Mouse (Mus musculus) hindbrain, embryonic 10.5 days (tissue): ENCODE data around the gene Ubap2l. TPM values are rescaled to one million over a fixed set of nuclear protein-coding genes. Genes with fewer than 3 reads are reported as not detected.

Experiments
- DNase-seq: peaks from one replicate; pipeline ENCODE4 v3.0.0-alpha.2; 2017; ENCODE audit warnings: low spot score
- H3K27ac ChIP-seq: fragments of 300-500 bp; sonication (generic); 2 replicates; pipeline ENCODE4 v1.5.1; 2016; ENCODE audit warnings: mild to moderate bottlenecking, moderate library complexity
- H3K27me3 ChIP-seq: fragments of 300-500 bp; sonication (generic); 2 replicates; pipeline ENCODE4 v1.6.1; 2016; ENCODE audit warnings: mild to moderate bottlenecking; ENCODE audit not compliant: poor library complexity, insufficient read depth, severe bottlenecking
- H3K36me3 ChIP-seq: fragments of 300-500 bp; sonication (generic); 2 replicates; pipeline ENCODE4 v1.6.1; 2016; ENCODE audit warnings: mild to moderate bottlenecking, moderate library complexity
- H3K4me1 ChIP-seq: fragments of 300-500 bp; sonication (generic); replicated peaks from 2 replicates; pipeline ENCODE4 v1.6.1; 2016; ENCODE audit warnings: mild to moderate bottlenecking
- H3K4me3 ChIP-seq: fragments of 300-500 bp; sonication (generic); 2 replicates; pipeline ENCODE4 v1.5.1; 2016; ENCODE audit warnings: mild to moderate bottlenecking, moderate library complexity
- H3K9me3 ChIP-seq: fragments of 300-500 bp; sonication (generic); 2 replicates; pipeline ENCODE4 v1.6.1; 2016; ENCODE audit warnings: mild to moderate bottlenecking, moderate library complexity
- WGBS: fragments of 180-500 bp; shearing (Covaris S2); methylation state at CpG from one replicate; pipeline ENCODE4 v1.1.7; 2016; 5-methylcytosine and 5-hydroxymethylcytosine counted together
- polyA plus RNA-seq: library from polyadenylated mRNA; unstranded; fragments of >200 nt; fragmentation: Nextera tagmentation; extraction: Ambion mirVana; gene quantifications from 2 replicates; pipeline ENCODE4 v1.2.1, GENCODE M21; 2016

The Ubap2l gene
- polyA plus RNA-seq, 1 experiment from 2014 or later = 208 TPM

DNA sequence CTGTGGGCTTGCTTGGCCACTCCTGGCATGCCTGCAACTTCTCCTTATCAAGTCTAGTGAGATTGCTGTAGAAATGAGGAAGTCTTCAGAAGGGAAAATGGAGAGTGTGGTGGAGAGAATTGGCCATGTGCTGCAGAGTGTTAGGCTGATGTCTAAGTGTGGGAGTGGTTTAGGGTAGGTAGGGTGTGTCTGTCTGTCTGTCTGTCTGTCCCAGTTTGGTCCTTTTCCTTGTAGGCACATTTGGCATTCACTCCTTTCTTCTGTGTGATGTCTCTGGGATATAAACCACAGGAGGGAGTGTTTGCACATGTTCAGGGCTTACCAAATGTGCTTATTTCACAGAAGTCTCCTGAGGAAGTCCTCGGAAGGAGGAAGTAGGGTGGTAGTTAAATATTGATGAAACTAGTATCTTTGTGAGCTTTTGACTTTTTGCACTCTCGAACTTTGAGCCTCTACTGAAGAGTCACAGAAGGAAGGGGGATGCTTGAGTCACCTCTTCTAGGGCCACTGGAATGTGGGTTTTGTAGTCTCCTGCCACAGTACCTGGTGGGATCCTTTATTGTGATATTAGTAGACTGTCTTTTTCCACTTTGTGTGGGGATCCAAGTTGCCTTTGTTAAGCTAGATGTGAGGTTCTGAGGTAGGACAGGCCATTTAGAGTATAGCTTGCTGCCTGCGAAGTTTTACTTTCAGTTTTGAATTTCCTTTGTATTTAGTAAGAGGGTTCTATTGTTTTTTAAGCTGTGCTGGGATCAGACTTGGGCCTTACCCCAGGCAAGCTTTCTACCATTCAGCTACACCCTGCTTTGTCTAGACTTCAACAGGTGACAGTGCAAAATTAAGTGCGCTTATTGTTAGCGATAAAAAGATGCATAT is 29.2 kb upstream of the Ubap2l start:
- 86% methylated on average over 5 of the region's 5 CpGs for WGBS
- Histone ChIP-seq H3K9me3 (no peaks in the 10 kb centered on the region), H3K4me1 (peaks cover 74% of the 10 kb centered on the region), H3K27ac (no peak overlapping the region; the same call in 1 of the 2 replicates), H3K4me3 (peak overlapping the region; percentile 38), H3K36me3 (peaks cover 37% of the 10 kb centered on the region), H3K27me3 (no peaks in the 10 kb centered on the region)
- DNase-seq = no peak

DNA sequence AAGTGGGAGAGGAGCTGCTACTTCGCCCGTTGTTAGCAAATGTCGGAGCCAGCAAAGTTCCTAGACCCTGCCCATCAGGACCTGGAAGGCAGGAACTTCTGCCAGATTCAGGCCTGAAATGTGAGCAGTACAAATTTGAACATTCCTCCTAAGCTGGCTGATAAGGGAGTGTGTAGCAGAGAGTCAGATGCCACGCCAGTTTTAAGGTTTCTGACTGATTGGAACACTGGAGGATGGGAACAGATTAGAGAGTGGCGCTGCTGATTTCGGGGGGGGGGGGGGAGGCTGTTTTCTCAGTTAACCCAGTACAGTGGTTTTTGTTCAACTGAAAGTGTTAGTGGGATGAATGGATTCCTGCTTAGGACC is 28.1 kb upstream of the Ubap2l start:
- 2% methylated on average over 6 of the region's 6 CpGs for WGBS
- H3K4me3 ChIP-seq = peak overlapping the region; percentile 83
- H3K4me1 ChIP-seq = peaks cover 74% of the 10 kb centered on the region
- no peaks in the 10 kb centered on the region for H3K27me3 ChIP-seq
- no peak for DNase-seq
- H3K9me3 ChIP-seq = no peaks in the 10 kb centered on the region
- H3K36me3 ChIP-seq = peaks cover 28% of the 10 kb centered on the region
- H3K27ac ChIP-seq = peak overlapping the region; percentile 92

DNA sequence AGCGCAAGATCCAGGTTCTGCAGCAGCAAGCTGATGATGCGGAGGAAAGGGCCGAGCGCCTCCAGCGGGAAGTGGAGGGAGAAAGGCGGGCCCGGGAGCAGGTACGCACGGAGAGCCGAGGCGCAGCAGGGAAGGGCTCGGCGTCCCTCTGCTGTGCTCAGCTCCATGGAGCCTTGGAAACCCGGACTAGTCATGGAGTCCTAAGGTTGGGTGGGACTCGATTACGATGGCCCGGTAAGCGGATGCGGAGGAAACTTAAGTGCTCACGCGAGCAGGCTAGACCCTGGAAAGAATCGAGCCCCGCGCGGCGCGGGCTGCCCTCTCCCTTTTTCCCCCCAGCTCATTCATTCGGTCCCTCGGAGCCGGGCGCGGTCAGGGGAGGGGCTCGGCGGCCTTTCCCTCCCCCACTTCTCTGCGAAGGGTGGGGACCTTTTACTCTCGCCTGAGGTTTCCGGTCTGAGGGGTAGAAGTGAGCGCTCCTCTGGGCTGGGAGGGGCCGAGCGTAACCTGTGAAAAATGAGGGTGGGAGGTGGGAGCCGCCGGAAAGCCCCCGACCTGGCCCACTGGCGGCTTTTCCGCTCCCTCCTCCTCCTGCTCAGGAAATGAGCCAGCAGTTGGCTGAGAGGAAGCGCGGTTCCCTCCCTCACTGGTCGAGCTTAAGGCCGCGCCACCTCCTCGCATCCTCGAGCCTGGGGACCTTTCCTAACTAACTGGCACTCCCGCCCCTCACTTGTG is 27.5 kb upstream of the Ubap2l start:
- H3K27me3 ChIP-seq = no peaks in the 10 kb centered on the region
- H3K4me3 ChIP-seq = peak overlapping the region; percentile 83
- WGBS = under 1% methylated on average over 53 of the region's 53 CpGs
- H3K27ac ChIP-seq = peak overlapping the region; percentile 92
- no peaks in the 10 kb centered on the region for H3K9me3 ChIP-seq
- H3K4me1 ChIP-seq = peaks cover 70% of the 10 kb centered on the region
- peaks cover 28% of the 10 kb centered on the region for H3K36me3 ChIP-seq
- DNase-seq = peak; percentile 73

DNA sequence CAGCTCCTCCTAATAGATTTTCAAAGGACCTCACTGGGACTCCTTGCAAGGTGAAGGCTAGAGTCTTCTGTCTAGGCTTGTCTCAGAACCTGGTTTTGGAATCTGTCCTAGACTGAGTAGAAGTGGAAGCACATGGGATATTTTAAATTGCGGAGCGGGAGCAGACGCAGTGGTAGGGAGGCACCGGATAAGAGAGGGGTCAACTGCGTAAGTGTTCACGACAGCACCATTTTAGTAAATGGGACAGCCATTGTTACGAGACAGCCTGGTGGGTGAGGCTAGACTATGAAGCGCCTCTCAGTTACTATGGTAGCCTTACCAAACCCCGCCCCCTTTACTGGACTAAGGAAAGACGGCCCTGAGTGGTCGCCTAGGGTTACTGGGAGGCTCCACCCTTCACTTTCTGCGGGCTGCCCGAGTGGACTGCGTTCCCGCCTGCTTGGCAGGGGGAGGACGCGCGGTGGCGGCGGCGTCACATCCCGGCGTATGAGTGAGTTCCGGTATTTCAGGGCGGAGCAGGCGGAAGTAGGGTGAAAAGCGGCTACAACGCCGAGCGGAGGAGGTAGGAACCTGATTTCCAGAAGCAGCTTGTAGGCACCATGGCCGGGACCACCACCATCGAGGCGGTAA is 26.8 kb upstream of the Ubap2l start:
- Histone ChIP-seq H3K27me3 (no peaks in the 10 kb centered on the region), H3K4me1 (peaks cover 63% of the 10 kb centered on the region), H3K4me3 (peak overlapping the region; percentile 83), H3K36me3 (peaks cover 25% of the 10 kb centered on the region), H3K27ac (peak overlapping the region; percentile 92), H3K9me3 (no peaks in the 10 kb centered on the region)
- DNase-seq = peak; percentile 98
- WGBS = under 1% methylated on average over 33 of the region's 33 CpGs

DNA sequence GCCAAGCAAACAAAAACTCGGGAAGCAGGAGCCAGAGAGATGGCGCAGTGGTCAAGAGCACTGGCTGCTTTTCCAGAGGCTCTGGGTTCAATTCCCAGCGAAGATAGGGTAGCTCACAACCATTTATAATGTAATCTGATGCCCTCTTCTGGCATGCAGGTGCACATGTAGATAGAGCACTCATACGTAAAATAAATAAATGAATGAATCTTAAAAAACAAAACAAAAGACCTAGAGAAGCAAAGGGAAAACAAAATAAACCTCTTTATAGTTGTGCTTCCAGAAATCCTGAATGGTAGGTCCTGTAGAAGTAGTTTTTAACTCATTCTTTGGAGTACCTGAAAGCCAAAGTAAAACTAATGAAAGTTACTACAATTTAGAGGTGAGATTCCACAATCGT is 25.8 kb upstream of the Ubap2l start:
- WGBS = 59% methylated on average over 5 of the region's 5 CpGs
- H3K4me1 ChIP-seq = peaks cover 53% of the 10 kb centered on the region

DNA sequence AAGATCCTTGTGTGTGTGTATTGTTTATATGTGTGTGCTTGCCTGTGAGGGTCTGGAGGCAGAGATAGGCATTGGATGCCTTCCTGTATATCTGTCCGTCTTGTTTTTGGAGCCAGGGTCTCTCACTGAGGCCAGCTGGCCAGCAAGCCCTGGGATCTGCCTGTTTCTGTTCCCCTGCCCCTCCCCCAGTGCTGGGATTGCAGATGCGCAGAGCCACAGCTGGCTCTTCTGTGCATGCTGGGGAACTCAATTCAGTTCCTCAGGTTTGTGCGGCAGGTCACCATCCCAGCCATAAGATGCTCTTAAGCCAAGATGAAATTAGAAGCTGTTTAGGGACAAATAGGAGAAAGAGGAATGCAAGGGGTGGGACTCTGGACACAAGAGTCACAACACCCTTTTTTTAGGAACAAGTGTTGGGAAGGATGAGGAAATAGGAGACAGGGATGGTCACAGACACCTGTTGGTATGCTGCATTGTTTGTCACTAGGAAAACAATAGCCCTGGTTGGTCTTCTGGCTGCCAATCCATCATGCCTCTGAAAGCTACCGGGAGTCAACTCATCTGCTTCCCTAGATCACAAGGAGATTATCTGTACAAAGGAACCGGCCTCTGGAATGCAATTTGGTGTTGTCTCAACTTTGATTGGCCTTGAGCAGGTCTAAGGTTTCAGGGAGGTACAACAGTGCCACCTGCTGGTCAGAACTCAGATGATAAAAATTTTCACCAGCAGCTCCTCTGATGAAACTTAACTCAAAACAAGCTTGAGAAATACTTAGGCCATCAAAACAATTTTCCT is 24.7 kb upstream of the Ubap2l start:
- Histone ChIP-seq H3K27ac (peak overlapping the region; percentile 77), H3K9me3 (no peaks in the 10 kb centered on the region), H3K36me3 (peaks cover 5% of the 10 kb centered on the region; the same call in 1 of the 2 replicates), H3K4me1 (peaks cover 42% of the 10 kb centered on the region), H3K4me3 (peak overlapping the region; percentile 29), H3K27me3 (no peaks in the 10 kb centered on the region)
- WGBS = 9% methylated on average over 5 of the region's 5 CpGs
- peak; percentile 81 for DNase-seq

More for the DNA sequence above, 25.8 kb upstream of the Ubap2l start:
- Histone ChIP-seq H3K27ac (no peak overlapping the region), H3K27me3 (no peaks in the 10 kb centered on the region), H3K36me3 (peaks cover 15% of the 10 kb centered on the region), H3K4me3 (0 out of 2 replicates have a peak overlapping the region, but pooled peaks have one; percentile 83), H3K9me3 (no peaks in the 10 kb centered on the region)
- DNase-seq = no peak

DNA sequence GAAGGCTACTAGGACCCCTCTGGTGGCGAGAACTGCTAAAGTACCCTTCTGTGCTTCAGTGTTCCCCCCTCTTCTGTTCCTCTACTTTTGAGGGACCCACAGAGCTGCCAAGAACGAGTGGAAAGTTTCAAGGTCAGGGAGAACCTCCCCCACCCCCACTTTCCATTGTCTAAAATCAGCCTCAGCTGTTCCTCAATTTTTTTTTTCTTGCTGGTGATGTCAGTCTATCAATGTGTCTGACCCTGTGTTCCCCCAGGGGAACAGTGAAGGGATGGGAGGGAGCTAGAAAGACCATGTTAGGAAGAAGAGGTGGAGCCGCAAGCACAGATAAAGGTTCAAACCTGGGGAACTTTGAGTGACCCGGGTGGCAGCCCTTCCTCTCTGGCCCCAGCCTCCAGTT is 19.9 kb upstream of the Ubap2l start, which contains the start of gene Tpm3:
TSS of gene Tpm3 (plus strand) at position 356 of the 400 bp plus-strand sequence.
- no peak for DNase-seq
- 73% methylated on average over 4 of the region's 4 CpGs for WGBS
- no peaks in the 10 kb centered on the region for H3K9me3 ChIP-seq
- no peak within 1 kb of the TSS for H3K4me3 ChIP-seq
- peaks cover 2% of the 10 kb centered on the region; the same call in 1 of the 2 replicates for H3K36me3 ChIP-seq
- H3K4me1 ChIP-seq = peaks cover 7% of the 10 kb centered on the region
- H3K27ac ChIP-seq = no peak within 1 kb of the TSS
- no peaks in the 10 kb centered on the region for H3K27me3 ChIP-seq

DNA sequence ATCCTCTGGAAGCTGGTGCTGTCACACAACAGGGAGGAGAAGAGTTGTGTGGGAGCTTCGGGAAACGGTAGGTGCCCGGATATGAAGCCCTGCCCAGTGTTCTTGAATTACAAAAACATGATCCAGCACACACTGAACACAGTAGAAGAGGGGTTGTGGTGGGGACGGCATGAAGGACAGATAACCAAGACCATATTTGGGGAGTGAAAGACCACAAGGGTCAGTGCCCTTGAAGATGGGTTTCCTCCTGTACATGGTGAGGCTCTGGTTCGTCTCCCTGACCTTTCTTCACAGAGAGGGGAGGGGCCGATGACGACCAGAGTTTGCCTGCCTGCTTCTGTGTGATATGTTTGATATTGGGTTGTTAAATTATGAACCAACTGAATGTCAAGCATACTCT is 17.3 kb upstream of the Ubap2l start:
- 77% methylated on average over 7 of the region's 7 CpGs for WGBS
- no peak for DNase-seq
- no peaks in the 10 kb centered on the region for H3K9me3 ChIP-seq
- H3K27me3 ChIP-seq = no peaks in the 10 kb centered on the region
- no peak overlapping the region for H3K27ac ChIP-seq
- H3K4me1 ChIP-seq = no peaks in the 10 kb centered on the region
- no peak overlapping the region for H3K4me3 ChIP-seq
- H3K36me3 ChIP-seq = peaks cover 26% of the 10 kb centered on the region

DNA sequence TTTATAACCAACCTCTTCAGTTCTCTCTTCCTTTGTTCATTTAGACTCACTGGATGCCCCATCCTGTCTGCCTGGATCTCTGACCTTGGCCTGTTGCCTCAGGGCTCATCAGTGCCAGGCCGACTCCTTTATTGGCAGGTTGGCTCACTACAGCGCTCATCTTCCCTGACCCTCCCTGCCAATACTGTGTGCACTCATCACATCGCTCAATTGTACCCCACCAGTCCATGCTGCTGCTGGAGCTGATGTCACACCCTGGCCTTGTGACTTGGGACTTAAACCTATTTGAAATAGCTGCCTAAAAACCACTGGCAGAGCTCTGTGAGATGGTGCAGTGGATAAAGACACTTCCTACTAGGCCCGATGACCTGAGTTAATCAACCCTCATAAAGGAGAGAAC is 15.4 kb upstream of the Ubap2l start:
- Histone ChIP-seq H3K9me3 (no peaks in the 10 kb centered on the region), H3K36me3 (peaks cover 44% of the 10 kb centered on the region), H3K27me3 (no peaks in the 10 kb centered on the region), H3K4me1 (no peaks in the 10 kb centered on the region), H3K27ac (no peak overlapping the region), H3K4me3 (no peak overlapping the region)
- 87% methylated on average over 4 of the region's 4 CpGs for WGBS
- DNase-seq = no peak

DNA sequence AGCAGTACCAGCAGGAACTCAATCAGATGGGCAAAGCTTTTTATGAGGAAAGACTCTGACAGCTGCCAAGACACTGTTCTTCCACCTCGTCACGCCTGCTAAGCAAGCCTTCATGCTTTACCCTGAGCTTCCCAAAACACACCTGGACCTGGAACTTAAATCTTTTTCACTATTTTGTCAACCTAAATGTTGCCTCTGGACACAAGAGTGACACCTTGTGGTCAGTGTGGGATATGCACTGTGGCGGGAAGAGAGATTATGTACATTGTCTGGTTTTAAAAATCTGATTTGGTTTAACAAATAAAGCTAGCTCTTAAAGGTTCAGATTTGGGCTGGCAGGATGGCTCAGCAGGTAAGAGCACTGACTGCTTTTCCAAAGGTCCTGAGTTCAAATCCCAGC is 13.1 kb upstream of the Ubap2l start:
- Histone ChIP-seq H3K36me3 (peaks cover 67% of the 10 kb centered on the region), H3K27ac (no peak overlapping the region), H3K9me3 (no peaks in the 10 kb centered on the region), H3K27me3 (no peaks in the 10 kb centered on the region), H3K4me1 (no peaks in the 10 kb centered on the region), H3K4me3 (no peak overlapping the region)
- 61% methylated on average over 3 of the region's 3 CpGs for WGBS
- DNase-seq = peak; percentile 42

DNA sequence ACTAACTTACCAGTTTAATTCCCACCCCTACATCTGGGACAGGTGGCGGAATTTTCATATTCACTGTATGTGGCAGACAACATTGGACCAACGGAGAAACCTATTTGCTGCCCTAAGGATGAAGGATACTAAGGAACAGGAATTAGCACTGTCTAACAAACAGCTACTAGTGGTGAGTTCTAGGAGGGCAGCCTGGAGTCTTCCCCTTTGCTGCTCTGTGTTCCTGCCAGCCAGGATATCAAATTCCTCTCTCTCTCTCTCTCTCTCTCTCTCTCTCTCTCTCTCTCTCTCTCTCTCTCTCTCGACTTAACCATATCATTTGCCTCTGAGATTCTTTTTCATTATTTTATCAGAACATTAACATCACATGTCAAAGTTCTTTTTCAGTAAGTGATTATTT is 12.0 kb upstream of the Ubap2l start:
- Histone ChIP-seq H3K27ac (no peak overlapping the region), H3K4me1 (no peaks in the 10 kb centered on the region), H3K9me3 (no peaks in the 10 kb centered on the region), H3K27me3 (no peaks in the 10 kb centered on the region), H3K36me3 (peaks cover 78% of the 10 kb centered on the region), H3K4me3 (no peak overlapping the region)
- DNase-seq = no peak
- 88% methylated on average over 3 of the region's 3 CpGs for WGBS

DNA sequence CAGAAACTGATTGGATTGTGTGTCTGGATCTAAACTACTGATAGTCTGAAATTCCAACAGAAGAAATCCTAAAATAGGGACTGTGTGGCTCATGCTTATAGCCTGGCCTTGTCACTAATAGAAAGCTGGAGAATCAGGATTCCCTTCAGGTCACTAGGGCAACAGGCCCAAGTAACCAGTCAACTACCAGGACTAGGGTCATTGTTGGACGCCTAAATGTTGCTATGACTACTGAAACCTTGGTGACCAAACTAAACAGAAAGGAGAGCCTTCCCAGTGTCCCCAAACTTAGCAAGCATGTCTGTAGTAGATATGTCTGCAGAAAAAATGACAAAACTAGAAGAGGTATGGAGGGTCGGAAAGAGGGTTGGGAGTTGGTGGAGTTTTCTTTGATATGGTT is 10.1 kb upstream of the Ubap2l start:
- WGBS = 65% methylated on average over 2 of the region's 2 CpGs
- peaks cover 93% of the 10 kb centered on the region for H3K36me3 ChIP-seq

More for the DNA sequence above, 10.1 kb upstream of the Ubap2l start:
- Histone ChIP-seq H3K4me3 (no peak overlapping the region), H3K27me3 (no peaks in the 10 kb centered on the region), H3K9me3 (no peaks in the 10 kb centered on the region), H3K4me1 (no peaks in the 10 kb centered on the region), H3K27ac (no peak overlapping the region)
- DNase-seq = no peak
